Mouse (Mus musculus) embryonic facial prominence, embryonic 13.5 days (tissue): ENCODE measurements around the gene Stard3. TPM values are rescaled to one million over a fixed set of nuclear protein-coding genes. Genes with fewer than 3 reads are reported as not detected.

ENCODE experiments used
- ATAC-seq: fragments of 200-750 bp; cut with Nextera tagmentation; 2 replicates; pipeline ENCODE4 v1.8.0; 2017; ENCODE audit warnings: low read depth; ENCODE audit not compliant: insufficient number of reproducible peaks, insufficient read depth, low FRiP score, low TSS enrichment
- H3K27ac ChIP-seq: fragments of 300-500 bp; sonication (generic); 2 replicates; pipeline ENCODE4 v1.5.1; 2015; ENCODE audit warnings: moderate library complexity, mild to moderate bottlenecking, inconsistent platforms
- H3K27me3 ChIP-seq: fragments of 300-500 bp; sonication (generic); 2 replicates; pipeline ENCODE4 v1.6.1; 2015; ENCODE audit warnings: mild to moderate bottlenecking, inconsistent platforms
- H3K36me3 ChIP-seq: fragments of 300-500 bp; sonication (generic); 2 replicates; pipeline ENCODE4 v1.6.1; 2015; ENCODE audit warnings: mild to moderate bottlenecking, inconsistent platforms
- H3K4me1 ChIP-seq: fragments of 300-500 bp; sonication (generic); 2 replicates; pipeline ENCODE4 v1.6.1; 2015; ENCODE audit warnings: inconsistent platforms
- H3K4me2 ChIP-seq: fragments of 300-500 bp; sonication (generic); 2 replicates; pipeline ENCODE4 v1.6.1; 2015; ENCODE audit warnings: moderate library complexity, mild to moderate bottlenecking, inconsistent platforms
- H3K4me3 ChIP-seq: fragments of 300-500 bp; sonication (generic); 2 replicates; pipeline ENCODE4 v1.5.1; 2015; ENCODE audit warnings: mild to moderate bottlenecking, inconsistent platforms
- H3K9ac ChIP-seq: fragments of 300-500 bp; sonication (generic); 2 replicates; pipeline ENCODE4 v1.6.1; 2015; ENCODE audit warnings: mild to moderate bottlenecking, inconsistent platforms
- H3K9me3 ChIP-seq: fragments of 300-500 bp; sonication (generic); 2 replicates; pipeline ENCODE4 v1.6.1; 2016; ENCODE audit warnings: inconsistent platforms
- WGBS: fragments of 180-500 bp; shearing (Covaris S2); methylation state at CpG from one replicate; pipeline ENCODE4 v1.1.7; 2015; ENCODE audit warnings: mixed read lengths; 5-methylcytosine and 5-hydroxymethylcytosine counted together
- polyA plus RNA-seq: library from polyadenylated mRNA; unstranded; fragments of >200 nt; fragmentation: Nextera tagmentation; extraction: Ambion mirVana; gene quantifications from 2 replicates; pipeline ENCODE4 v1.2.1, GENCODE M21; 2015

The Stard3 gene
- polyA plus RNA-seq, 1 experiment from 2014 or later: 42.3 TPM

GRCm38 (mm10) chr11:98340597-98340996, 17.6 kb upstream of the Stard3 start:
- Histone ChIP-seq H3K4me1 (peaks cover 29% of the 10 kb centered on the region), H3K36me3 (no peaks in the 10 kb centered on the region), H3K9ac (no peak overlapping the region), H3K9me3 (no peaks in the 10 kb centered on the region), H3K27me3 (peaks cover 87% of the 10 kb centered on the region), H3K4me3 (no peak overlapping the region; the same call in 1 of the 2 replicates), H3K4me2 (no peak overlapping the region), H3K27ac (no peak overlapping the region)
- WGBS: 3% methylated on average over 4 of the region's 4 CpGs
- no peak for ATAC-seq

DNA sequence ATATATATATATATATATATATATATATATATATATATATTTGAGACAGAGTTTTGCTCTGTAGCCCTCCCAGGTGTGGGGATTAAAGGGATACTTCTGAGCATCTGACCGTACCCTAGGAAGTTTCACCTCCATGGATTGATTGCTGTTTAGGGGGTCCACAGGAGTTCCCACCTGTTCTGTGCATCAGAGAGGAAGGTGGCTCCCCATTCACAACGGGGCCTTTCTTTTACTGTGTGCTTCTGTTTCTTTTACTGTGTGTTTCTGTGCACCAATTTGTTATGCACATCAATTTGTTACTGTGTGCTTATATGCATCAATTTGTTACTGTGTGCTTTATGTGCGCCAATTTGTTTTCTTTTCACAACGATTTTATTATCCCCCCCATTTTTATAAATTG, 17.0 kb upstream of the Stard3 start:
- no peak overlapping the region for H3K27ac ChIP-seq

DNA sequence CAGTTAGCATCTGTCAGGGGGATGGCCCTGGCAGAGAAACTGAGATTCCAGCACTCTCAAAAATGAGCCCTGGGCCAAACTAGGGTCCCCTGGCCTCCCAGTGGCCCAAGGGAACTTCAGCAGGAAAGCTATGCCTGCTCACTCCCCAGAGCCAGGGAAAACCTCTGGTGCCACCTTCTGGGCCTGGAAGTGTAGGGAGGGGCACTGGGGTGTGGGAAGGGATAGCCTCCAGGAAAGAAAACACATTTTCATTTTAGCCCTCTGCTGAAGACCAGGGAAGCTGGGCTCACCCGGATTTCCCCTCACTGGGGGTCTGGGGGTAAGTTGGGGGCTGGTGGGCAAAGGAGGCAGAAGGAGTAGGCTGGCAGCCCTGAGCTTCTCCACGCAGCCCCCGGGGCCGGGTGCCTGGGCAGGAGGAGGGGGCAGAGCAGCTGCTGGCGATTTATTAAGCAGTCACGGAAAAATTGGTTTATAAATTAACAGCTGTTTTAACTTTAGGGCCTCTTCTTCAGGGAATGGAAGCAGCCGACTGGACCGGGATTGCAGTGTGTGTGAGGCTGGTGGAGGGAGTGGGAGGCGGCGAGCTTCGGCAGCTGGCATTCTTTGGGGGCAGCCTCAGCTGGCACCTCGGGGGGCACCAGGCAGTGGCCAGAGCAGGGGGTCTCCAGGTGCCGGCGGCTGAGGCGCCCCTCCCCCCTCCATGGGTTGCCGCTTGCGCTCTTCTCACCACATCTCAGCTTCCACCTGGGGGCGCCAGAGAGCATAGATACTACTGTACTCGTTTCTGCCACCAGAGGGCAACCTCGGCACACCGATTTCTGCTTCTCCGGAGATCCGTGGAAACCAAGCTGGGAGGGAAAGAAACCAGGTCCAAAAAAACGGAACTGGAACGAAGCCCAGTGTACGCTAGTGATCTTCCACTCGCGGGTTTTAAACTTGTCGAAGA, 15.9 kb upstream of the Stard3 start:
- peak overlapping the region; percentile 30 for H3K4me3 ChIP-seq
- no peaks in the 10 kb centered on the region for H3K9me3 ChIP-seq
- H3K27me3 ChIP-seq: peaks cover 87% of the 10 kb centered on the region
- peak; percentile 34; the same call in 1 of the 2 replicates for ATAC-seq
- peak overlapping the region; percentile 58 for H3K4me2 ChIP-seq
- peaks cover 29% of the 10 kb centered on the region for H3K4me1 ChIP-seq
- H3K9ac ChIP-seq: no peak overlapping the region
- H3K27ac ChIP-seq: no peak overlapping the region; the same call in 1 of the 2 replicates
- WGBS: under 1% methylated on average over 29 of the region's 29 CpGs
- H3K36me3 ChIP-seq: no peaks in the 10 kb centered on the region

More for the DNA sequence above, 17.0 kb upstream of the Stard3 start:
- WGBS: 56% methylated on average over 4 of the region's 4 CpGs
- peaks cover 87% of the 10 kb centered on the region for H3K27me3 ChIP-seq
- H3K9ac ChIP-seq: no peak overlapping the region
- H3K36me3 ChIP-seq: no peaks in the 10 kb centered on the region
- no peaks in the 10 kb centered on the region for H3K9me3 ChIP-seq
- peaks cover 29% of the 10 kb centered on the region for H3K4me1 ChIP-seq
- ATAC-seq: no peak
- H3K4me2 ChIP-seq: no peak overlapping the region
- H3K4me3 ChIP-seq: no peak overlapping the region

GRCm38 (mm10) chr11:98345253-98345652, 12.9 kb upstream of the Stard3 start:
- Histone ChIP-seq H3K9me3 (no peaks in the 10 kb centered on the region), H3K4me2 (peak overlapping the region; percentile 44), H3K27ac (no peak overlapping the region), H3K4me1 (peaks cover 29% of the 10 kb centered on the region), H3K4me3 (0 out of 2 replicates have a peak overlapping the region, but pooled peaks have one; percentile 18), H3K27me3 (peaks cover 87% of the 10 kb centered on the region), H3K36me3 (no peaks in the 10 kb centered on the region), H3K9ac (no peak overlapping the region)
- 1% methylated on average over 14 of the region's 14 CpGs for WGBS
- no peak for ATAC-seq

- H3K9me3 ChIP-seq: no peaks in the 10 kb centered on the region
- 9% methylated on average over 9 of the region's 9 CpGs for WGBS
- no peak overlapping the region for H3K4me3 ChIP-seq
- H3K4me1 ChIP-seq: peaks cover 29% of the 10 kb centered on the region
- H3K9ac ChIP-seq: no peak overlapping the region
- H3K36me3 ChIP-seq: no peaks in the 10 kb centered on the region
- no peak for ATAC-seq
- H3K4me2 ChIP-seq: no peak overlapping the region
- no peak overlapping the region for H3K27ac ChIP-seq
- H3K27me3 ChIP-seq: peaks cover 89% of the 10 kb centered on the region
These were observed 12.0 kb upstream of the Stard3 start for GRCm38 (mm10) chr11:98346168-98346567.

DNA sequence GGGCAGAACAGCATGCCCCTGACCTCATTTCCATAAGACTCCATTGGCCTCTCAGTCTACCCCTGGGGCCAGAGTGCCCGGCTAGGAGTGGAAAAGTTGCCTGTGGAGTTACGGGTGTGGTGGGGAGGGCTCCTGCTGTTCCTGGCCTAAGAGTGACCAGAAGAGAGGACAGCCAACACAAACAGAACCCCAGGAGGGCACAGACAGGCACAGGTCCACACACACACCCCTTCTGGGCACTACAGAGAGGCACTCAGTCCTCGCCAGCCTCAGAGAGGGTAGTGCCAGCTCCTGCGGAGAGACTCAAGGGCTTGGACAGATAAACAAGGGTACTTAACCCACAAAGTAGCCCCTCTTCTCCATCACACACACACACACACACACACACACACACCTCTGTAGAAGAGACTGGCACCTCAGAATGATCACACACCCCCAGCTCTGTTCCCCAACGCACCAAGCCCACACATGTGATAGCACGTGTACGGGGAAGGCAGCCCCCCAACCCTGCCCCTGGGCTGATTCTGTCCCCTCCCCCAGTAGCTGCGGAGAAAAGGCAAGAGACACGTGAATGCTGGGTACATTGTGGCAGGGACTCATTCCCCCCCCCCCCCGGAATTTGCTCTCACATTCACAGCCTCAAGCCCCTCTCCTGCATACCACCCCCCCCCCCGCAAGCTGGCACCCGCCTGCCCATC, 10.6 kb upstream of the Stard3 start:
- Histone ChIP-seq H3K4me3 (no peak overlapping the region), H3K27ac (no peak overlapping the region), H3K9me3 (no peaks in the 10 kb centered on the region), H3K9ac (no peak overlapping the region), H3K4me2 (peak overlapping the region; percentile 93), H3K4me1 (peaks cover 18% of the 10 kb centered on the region), H3K27me3 (peaks cover 89% of the 10 kb centered on the region), H3K36me3 (no peaks in the 10 kb centered on the region)
- under 1% methylated on average over 9 of the region's 12 CpGs for WGBS
- no peak for ATAC-seq

DNA sequence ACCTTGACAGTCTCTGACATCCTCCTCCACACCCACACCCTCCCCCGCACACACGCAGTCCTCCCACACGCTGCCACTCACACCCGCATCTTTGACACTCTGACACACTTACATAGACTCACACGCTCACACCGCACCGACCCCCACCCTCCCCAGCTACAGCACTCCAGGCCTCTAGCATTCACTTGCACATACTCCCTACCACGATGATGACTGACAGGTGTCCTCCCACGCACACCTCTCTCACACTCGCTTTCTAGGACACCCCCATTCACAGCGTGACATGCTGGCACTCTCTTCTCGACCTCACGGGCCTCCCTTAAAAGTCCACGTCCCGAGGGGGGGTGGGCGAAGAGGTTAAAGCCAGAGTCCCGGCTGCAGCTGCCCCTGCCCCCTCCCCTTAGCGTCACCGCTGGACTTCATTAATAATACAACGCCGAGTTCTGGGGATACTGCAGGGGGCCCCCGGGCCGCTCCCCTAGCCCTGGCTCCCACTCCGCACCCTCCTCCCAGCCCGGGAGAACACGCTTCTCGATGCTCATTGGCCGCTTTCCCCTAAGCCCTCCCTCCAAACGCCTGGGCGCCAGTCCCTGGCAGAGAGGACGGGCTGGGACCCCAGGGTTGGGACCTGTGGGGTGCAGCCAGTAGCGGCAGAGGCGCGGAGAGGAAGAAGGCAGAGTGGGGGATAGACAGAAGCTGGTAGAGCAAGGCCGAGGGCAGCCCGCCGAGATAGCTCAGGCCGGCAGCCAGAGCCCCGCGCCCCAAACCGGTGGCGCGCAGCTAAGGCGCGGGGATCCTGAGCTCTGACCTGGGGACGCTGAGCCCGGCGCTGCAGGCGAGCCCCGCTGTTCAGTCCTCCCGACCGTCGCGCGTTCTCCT, 9.8 kb upstream of the Stard3 start, which contains the start of gene Ppp1r1b:
TSS of gene Ppp1r1b (plus strand) at position 322 of the 879 bp plus-strand sequence.
- peak within 1 kb of the TSS; percentile 70 for H3K9ac ChIP-seq
- H3K4me2 ChIP-seq: peak within 1 kb of the TSS; percentile 93
- no peaks in the 10 kb centered on the region for H3K9me3 ChIP-seq
- no peak within 1 kb of the TSS for H3K27ac ChIP-seq
- H3K4me1 ChIP-seq: peaks cover 15% of the 10 kb centered on the region
- H3K27me3 ChIP-seq: peaks cover 96% of the 10 kb centered on the region
- WGBS: under 1% methylated on average over 55 of the region's 55 CpGs
- H3K36me3 ChIP-seq: no peaks in the 10 kb centered on the region
- no peak for ATAC-seq
- H3K4me3 ChIP-seq: peak within 1 kb of the TSS; percentile 53

DNA sequence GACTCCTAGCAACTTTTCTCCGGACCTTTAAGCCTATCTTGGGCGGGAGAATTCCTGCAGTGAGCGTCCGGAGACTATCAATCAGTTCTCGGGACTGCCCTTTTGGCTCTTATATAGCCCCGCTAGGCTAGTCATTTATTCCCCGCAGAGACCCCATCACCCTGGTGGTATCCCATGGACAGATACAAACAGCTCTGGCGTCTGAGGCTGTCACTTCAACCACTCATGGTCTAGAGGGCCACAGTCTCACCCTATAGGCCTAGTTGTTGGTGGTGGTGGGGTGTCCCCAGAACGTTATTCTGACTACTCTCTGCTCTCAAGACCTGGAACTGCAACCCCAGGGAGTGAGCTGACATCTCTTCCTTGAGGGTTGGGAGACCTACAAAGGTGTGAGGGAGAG, 8.9 kb upstream of the Stard3 start:
- H3K4me2 ChIP-seq: peak overlapping the region; percentile 93
- H3K4me3 ChIP-seq: peak overlapping the region; percentile 53
- H3K27me3 ChIP-seq: peaks cover 98% of the 10 kb centered on the region
- no peak overlapping the region for H3K27ac ChIP-seq
- peaks cover 15% of the 10 kb centered on the region for H3K4me1 ChIP-seq
- peak overlapping the region; percentile 70; the same call in 1 of the 2 replicates for H3K9ac ChIP-seq
- no peaks in the 10 kb centered on the region for H3K9me3 ChIP-seq
- 6% methylated on average over 9 of the region's 9 CpGs for WGBS
- no peak for ATAC-seq
- no peaks in the 10 kb centered on the region for H3K36me3 ChIP-seq

DNA sequence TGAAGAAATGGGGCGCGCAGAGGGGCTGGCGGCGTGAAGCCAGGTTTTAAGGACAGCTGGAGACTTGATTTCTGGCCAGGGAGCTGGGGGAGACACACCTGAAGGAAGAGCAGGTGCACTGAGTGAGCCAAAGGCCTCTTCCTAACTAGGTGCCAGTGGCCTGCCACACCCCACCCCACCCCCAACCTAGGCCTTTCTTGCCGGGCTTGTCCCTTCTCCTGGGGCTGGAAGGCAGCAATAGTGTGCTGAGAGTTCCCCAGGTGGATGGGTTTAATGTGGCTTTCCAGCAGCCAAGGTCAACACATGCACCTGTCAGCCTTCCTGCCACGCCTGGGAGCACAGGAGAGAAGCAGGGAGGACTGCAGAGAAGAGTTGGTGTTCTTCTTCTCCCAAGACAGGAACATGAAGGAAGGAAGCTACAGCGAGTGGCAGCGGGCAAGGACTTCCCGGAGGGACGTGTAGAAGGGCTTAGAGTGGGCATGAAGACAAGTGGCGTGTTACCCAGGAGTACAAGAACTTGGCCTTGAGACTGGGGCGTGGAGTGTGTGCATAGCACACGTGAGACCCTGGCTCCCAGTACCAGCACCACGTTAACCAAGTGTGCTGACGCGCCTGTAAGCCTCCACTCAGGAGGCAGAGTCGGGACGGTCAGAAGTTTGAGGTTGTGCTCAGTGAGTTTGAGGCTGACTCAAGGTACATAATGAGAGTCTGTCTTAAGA, 5.7 kb upstream of the Stard3 start:
- H3K4me1 ChIP-seq: peaks cover 17% of the 10 kb centered on the region
- H3K27ac ChIP-seq: no peak overlapping the region
- no peak for ATAC-seq
- H3K9me3 ChIP-seq: no peaks in the 10 kb centered on the region
- H3K36me3 ChIP-seq: no peaks in the 10 kb centered on the region
- H3K4me2 ChIP-seq: no peak overlapping the region
- H3K4me3 ChIP-seq: no peak overlapping the region
- no peak overlapping the region for H3K9ac ChIP-seq
- H3K27me3 ChIP-seq: peaks cover 74% of the 10 kb centered on the region
- WGBS: 76% methylated on average over 18 of the region's 18 CpGs

DNA sequence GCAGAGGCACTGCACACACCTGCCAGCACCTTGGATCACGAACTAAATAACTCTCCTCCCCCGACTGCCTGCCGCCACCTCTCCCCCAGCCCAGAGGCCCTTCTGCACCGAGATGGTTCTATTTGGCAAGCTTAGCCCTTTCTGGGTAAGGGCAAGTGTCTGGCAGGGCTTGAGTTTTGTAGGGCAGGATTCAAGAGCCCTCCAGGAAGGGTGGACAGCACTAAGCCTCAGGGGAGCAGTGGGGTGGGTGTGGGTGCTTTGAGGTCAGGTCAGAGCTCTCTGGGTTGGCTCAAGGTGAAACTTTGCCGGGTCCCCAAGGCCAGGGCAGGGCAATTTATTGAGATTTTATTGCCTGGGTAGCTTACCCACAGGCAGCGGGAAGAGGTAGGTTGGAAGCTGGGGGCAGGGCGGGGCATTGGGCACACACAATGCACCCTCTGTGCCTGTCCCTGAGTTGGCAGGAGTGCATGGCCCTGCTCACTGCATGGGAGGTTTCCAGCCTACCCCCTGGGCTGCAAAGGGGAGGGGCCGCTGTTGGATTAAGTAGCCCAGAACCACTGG, 4.4 kb upstream of the Stard3 start:
- H3K36me3 ChIP-seq: no peaks in the 10 kb centered on the region
- no peak for ATAC-seq
- H3K9me3 ChIP-seq: no peaks in the 10 kb centered on the region
- no peak overlapping the region; the same call in 1 of the 2 replicates for H3K9ac ChIP-seq
- H3K27me3 ChIP-seq: peaks cover 61% of the 10 kb centered on the region
- H3K4me1 ChIP-seq: peaks cover 12% of the 10 kb centered on the region
- H3K27ac ChIP-seq: no peak overlapping the region
- no peak overlapping the region for H3K4me3 ChIP-seq
- H3K4me2 ChIP-seq: no peak overlapping the region
- 26% methylated on average over 8 of the region's 8 CpGs for WGBS
